Mouse (Mus musculus): ENCODE measurements at regions not wholly inside any gene's neighbourhood (a gene's known extent, or its start where the extent isn't known, plus 50 kb on each side); places are given as distances from the start of the nearest gene placed in this dataset.
A peak's percentile ranks its signal among the peaks of the same experiment; 100 is the strongest.
"Not testable (repeated sequence)": the region's sequence is repeated elsewhere in the genome, so short reads cannot be mapped to it uniquely, and the experiment has no call there.

DNA sequence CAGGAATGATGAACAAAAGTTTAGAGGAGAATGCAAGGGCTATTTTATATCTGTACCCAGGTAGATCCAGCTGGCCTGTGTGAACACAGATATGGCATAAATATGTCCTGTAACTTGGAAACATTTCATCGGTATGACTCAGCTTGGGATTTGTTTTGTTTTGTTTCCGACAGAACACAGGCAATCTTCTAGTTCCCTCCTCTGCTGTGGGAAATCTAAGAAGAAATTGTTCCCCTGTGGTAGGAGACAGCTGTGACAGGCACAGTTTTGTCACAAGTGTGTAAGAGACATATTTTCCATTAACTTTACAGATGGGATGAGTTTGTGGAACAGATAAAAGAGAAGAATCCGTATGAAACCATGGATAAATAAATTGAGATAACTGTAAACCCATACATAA lies 687.0 kb downstream of the Tpm3-rs7 start:
- DNase-seq (ENCODE audit: low spot score in 2 of 2): peak in 1 of 2 experiments; percentile 4

DNA sequence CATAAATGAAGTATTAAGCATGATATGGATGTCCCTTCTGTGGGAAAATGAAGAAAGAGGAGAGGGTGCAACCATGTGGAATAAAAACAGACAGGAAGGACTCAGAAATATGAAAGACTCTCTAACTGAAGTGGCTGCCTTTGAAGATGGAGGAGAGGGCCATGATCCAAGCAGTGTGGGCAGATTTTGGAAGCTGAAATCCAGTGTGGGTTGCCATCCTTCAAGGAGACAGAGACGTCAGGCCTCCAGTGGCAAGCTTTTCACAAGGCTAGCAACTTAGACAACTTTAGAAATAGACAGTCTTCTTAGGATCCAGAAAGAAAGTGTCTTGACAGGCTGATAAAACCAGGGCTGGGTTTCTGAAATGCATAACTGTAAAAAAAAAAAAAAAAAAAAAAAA lies 688.0 kb downstream of the Tpm3-rs7 start:
- DNase-seq (ENCODE audit: low spot score in 2 of 2): peak; percentile 26

DNA sequence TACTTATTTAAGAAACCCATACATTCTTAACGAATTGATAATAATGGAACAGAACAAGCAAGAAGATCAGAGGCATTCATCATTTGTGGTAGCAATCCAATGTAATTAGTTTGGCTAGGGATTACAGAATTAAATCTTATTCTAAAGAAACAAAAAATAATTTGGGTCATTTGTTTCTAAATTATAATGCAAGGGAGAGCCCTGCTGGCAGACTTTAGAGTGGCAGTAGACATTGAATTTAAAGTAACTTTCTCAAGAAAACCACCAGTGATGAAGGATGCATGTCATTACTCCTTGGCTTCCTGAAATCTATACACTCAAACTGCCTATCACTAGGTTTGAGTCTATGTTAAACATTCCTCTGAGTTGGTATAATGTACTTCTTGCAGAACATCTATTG lies 722.7 kb downstream of the Tpm3-rs7 start:
- DNase-seq (ENCODE audit: low spot score in 2 of 2): no peak

DNA sequence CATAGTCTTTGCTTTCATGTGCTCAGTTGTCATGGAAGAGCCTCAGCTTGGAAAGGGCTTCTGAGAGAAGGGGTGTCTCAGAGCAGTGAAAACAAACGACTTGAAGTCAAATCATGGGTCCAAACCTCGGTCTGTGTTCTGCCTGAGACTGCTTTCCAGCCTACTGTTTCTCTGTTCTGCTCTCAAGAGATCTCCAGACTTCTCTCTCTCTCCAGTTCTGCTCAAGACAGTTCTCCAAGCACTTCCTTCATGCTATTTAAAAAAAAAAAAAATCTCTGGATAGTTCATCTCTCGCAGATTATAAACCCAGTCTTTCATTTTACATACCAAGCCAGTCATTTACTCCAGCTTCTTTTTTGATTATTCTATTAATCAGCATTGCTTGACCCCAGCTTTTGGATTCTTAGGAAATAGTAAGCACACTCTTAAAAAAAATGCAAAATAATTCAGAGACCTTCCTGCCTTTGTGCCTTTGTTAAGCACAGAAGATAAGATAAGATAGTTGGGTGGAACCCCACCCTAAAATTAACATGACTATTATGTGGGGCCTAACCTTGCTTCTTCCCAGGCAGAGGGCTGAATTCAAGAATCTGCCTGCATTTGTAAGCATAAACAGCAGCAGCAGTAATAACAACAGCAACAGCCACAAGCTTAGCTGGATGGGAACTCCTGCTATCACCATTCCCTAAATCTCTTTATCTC lies 724.4 kb downstream of the Tpm3-rs7 start:
- no peak for DNase-seq (ENCODE audit: low spot score in 2 of 2)

DNA sequence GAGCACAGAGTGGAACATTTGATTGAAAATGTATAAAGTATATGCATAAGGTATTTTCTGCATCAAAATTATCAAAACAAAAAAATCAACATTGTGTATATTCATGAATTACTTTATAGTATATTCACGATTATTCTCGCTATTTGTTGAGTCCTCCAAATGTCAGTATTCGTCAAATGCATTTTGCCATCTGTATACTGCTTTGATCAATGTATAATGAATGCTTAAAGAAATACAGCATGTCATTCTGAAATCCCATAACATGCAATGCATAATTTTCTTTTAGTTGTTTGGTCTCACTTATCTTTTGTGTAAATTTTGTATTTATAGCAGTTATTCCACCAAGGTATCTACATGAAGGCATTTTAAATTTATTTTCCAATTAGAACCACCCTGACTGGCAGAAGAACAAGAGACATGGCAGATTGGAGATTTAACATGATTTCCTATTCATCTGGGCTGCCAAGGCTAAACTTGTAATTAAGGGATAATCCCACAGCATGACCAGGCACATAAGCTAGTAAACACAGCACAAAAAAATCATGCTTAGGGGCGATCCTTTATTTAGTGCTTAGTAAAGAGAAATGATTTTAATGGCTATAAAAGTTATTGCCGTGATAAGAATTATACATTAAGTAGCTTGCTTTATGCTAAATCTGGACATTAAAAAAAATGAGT lies 739.3 kb downstream of the Tpm3-rs7 start:
- no peak for DNase-seq (ENCODE audit: low spot score in 2 of 2)

GRCm38 (mm10) chr14:114061347-114061746 lies 746.9 kb downstream of the Tpm3-rs7 start:
- no peak for DNase-seq (ENCODE audit: low spot score in 2 of 2)

- no peak for DNase-seq (ENCODE audit: low spot score in 2 of 2)
Measured at GRCm38 (mm10) chr14:114062582-114062981, 748.2 kb downstream of the Tpm3-rs7 start.

DNA sequence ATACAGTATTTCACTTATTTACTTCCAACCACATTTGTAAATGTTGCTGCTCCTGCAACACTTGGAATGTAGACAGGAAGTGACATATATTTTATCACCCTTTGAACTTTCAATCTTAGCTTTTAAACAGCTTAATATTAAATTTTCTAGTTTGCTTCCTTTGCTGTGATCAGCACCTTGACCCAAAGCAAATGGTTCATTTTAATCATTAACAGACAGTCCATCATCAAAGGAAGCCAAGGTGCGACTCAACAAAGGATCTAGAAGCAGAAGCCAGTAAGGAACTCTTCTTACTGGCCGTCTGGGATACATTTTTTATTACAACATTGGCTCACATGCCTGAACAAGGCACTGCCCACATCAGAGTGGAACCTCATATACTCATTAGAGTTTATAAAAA lies 758.8 kb downstream of the Tpm3-rs7 start:
- DNase-seq (ENCODE audit: low spot score in 2 of 2): no peak

GRCm38 (mm10) chr14:114074011-114074410 lies 759.6 kb downstream of the Tpm3-rs7 start:
- no peak for DNase-seq (ENCODE audit: low spot score in 2 of 2)

- no peak for DNase-seq (ENCODE audit: low spot score in 2 of 2)
Measured at GRCm38 (mm10) chr14:114106786-114107185, 792.4 kb downstream of the Tpm3-rs7 start.

GRCm38 (mm10) chr14:114128491-114128890 lies 814.1 kb downstream of the Tpm3-rs7 start:
- DNase-seq (ENCODE audit: low spot score in 2 of 2): no peak

GRCm38 (mm10) chr14:114166005-114166404 lies 851.6 kb downstream of the Tpm3-rs7 start:
- no peak for DNase-seq (ENCODE audit: low spot score in 2 of 2)

- no peak for DNase-seq (ENCODE audit: low spot score in 2 of 2)
Measured at GRCm38 (mm10) chr14:114215609-114216008, 876.4 kb upstream of the Gpc5 start.

DNA sequence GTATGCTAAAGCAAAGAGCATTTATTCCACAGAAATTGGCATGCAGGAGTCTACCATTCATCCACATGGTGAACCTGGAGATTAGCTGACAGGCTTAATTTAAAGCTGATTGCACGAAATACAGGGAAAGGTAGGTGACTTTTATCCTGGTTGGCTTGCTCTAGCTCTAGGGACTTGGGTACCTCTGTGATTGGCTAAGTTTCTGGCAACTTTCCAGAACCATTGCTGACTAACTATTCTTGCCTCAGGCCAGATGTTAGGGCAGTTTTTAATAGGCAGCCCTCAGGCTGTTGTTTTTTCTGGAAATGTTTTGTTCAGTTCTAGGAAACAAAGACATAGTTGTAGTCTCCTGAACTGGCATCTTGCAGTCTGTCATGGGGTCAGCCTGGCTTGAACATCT lies 871.1 kb upstream of the Gpc5 start:
- no peak for DNase-seq (ENCODE audit: low spot score in 2 of 2)

- DNase-seq (ENCODE audit: low spot score in 2 of 2): no peak
Measured at GRCm38 (mm10) chr14:114230711-114231110, 861.3 kb upstream of the Gpc5 start.

GRCm38 (mm10) chr14:114255037-114255436 lies 837.0 kb upstream of the Gpc5 start:
- no peak for DNase-seq (ENCODE audit: low spot score in 2 of 2)

GRCm38 (mm10) chr14:114261657-114262056 lies 830.4 kb upstream of the Gpc5 start:
- DNase-seq (ENCODE audit: low spot score in 2 of 2): peak in 1 of 2 experiments; percentile 8

DNA sequence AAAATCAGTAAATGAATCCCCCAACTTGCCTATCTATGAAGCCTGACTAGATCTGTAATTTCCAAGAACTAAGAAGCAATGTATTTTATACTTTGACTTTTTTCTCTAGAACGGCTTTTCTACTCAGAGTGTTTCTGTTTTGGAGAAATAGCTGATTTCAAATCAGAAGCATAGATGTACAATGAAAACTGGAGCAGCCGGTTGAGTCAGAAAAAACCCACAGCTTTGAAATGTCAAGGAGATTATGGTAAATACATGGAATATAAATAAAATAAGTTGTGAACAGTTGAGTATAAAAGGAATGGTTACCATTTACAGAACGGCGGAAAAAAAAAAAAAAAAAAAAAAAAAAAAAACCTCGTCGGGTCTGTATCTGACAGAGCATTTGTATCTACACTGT lies 791.4 kb upstream of the Gpc5 start:
- DNase-seq (ENCODE audit: low spot score in 2 of 2): peak in 1 of 2 experiments; percentile 2

DNA sequence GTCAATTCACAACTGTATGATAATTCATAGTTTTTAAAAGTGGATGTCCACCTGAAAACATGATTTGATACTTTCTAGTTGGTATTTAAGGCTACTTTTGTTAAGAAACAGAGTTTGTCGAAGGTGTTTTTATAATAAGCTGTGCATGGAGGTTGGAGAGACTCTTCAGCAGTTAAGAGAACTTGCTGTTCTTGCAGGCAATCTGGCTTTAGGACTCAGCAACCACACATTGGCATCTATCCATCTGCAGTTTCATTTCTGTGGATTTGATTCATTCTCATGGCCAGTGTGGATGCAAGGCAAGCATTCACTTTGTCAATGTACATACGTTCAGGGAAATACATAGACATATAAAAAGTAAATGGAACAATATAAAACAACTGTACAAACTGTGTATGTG lies 784.5 kb upstream of the Gpc5 start:
- peak in 1 of 2 experiments; percentile 7 for DNase-seq (ENCODE audit: low spot score in 2 of 2)

DNA sequence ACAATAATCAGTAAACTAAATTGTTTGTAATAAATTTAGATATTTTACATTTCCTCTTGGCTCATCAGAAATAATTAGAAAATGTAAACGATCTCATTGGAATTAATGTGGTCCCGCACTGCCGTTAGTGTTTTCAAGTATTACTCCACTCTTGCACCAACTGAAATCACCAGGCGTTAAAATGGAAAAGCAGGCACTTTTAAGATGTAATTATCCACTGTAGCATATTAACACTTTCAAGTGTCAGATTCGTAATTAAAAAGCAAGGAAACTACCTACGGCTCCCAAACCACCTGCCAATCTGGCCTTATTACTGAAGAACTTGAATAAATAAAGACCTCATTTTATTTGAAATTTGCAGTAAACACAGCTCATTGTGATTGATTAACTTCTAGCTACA lies 759.4 kb upstream of the Gpc5 start:
- no peak for DNase-seq (ENCODE audit: low spot score in 2 of 2)

- DNase-seq (ENCODE audit: low spot score in 2 of 2): no peak
Measured at GRCm38 (mm10) chr14:114349345-114349744, 742.7 kb upstream of the Gpc5 start.

- not testable (repeated sequence) for DNase-seq (ENCODE audit: low spot score in 2 of 2)
Measured at GRCm38 (mm10) chr14:114349816-114350215, 742.2 kb upstream of the Gpc5 start.

GRCm38 (mm10) chr14:114352307-114352706 lies 739.7 kb upstream of the Gpc5 start:
- DNase-seq (ENCODE audit: low spot score in 2 of 2): no peak
